Mouse (Mus musculus) liver, embryonic 14.5 days (tissue): Measurements from ENCODE around the gene Zfp37. TPM values are rescaled to one million over a fixed set of nuclear protein-coding genes. Genes with fewer than 3 reads are reported as not detected.

ENCODE experiments used
- ATAC-seq: fragments of 200-750 bp; cut with Nextera tagmentation; 2 replicates; pipeline ENCODE4 v1.8.0; 2017; ENCODE audit warnings: moderate number of reproducible peaks, mild to moderate bottlenecking, moderate library complexity; ENCODE audit not compliant: insufficient read depth
- DNase-seq, 3 experiments: peaks; one replicate each; pipeline ENCODE4 v3.0.0-alpha.2; 2012 to 2013; ENCODE audit warnings: low read depth in 3 of 3, low spot score in 3 of 3
- H3K27ac ChIP-seq: fragments of 300-500 bp; sonication (generic); 2 replicates; pipeline ENCODE4 v1.5.1; 2014; ENCODE audit warnings: moderate library complexity, mild to moderate bottlenecking, control low read depth, inconsistent platforms
- H3K27me3 ChIP-seq: fragments of 300-500 bp; sonication (generic); 2 replicates; pipeline ENCODE4 v1.6.1; 2014; ENCODE audit warnings: mild to moderate bottlenecking, low read length, moderate library complexity; ENCODE audit not compliant: control insufficient read depth, insufficient read depth
- H3K36me3 ChIP-seq: fragments of 300-500 bp; sonication (generic); replicated peaks from 2 replicates; pipeline ENCODE4 v1.6.1; 2014; ENCODE audit warnings: low read depth; ENCODE audit not compliant: control insufficient read depth, insufficient read depth
- H3K4me1 ChIP-seq, 2 experiments: fragments of 200-500 bp in 1 of 2; fragments of 300-500 bp in 1 of 2; sonication (generic) in 1 of 2; replicated peaks; 2 replicates each; pipeline ENCODE4 v1.6.1; 2012 to 2014; ENCODE audit warnings: antibody characterized with exemption in 1 of 2, inconsistent platforms in 1 of 2, low read length in 1 of 2; ENCODE audit not compliant: control insufficient read depth in 2 of 2, insufficient read depth in 2 of 2
- H3K4me2 ChIP-seq: fragments of 300-500 bp; sonication (generic); 2 replicates; pipeline ENCODE4 v1.6.1; 2014; ENCODE audit warnings: low read depth, mild to moderate bottlenecking, control low read depth, moderate library complexity
- H3K4me3 ChIP-seq, 2 experiments: fragments of 200-500 bp in 1 of 2; fragments of 300-500 bp in 1 of 2; sonication (generic) in 1 of 2; 2 replicates each; pipeline ENCODE4 v1.5.1; 2012 to 2014; ENCODE audit warnings: low read depth in 2 of 2, low read length in 2 of 2, mild to moderate bottlenecking in 2 of 2, control low read depth in 1 of 2, inconsistent platforms in 1 of 2, moderate library complexity in 1 of 2; ENCODE audit not compliant: insufficient read depth in 1 of 2
- H3K9ac ChIP-seq: fragments of 300-500 bp; sonication (generic); replicated peaks from 2 replicates; pipeline ENCODE4 v1.6.1; 2014; ENCODE audit warnings: mild to moderate bottlenecking, control low read depth, moderate library complexity
- H3K9me3 ChIP-seq: fragments of 300-500 bp; sonication (generic); 2 replicates; pipeline ENCODE4 v1.6.1; 2016; ENCODE audit warnings: low read length, mixed read lengths; ENCODE audit not compliant: control insufficient read depth
- CTCF ChIP-seq: IDR thresholded peaks from 2 replicates; pipeline ENCODE4 v1.5.1; 2016; ENCODE audit warnings: antibody characterized with exemption, low read depth, control low read depth
- EP300 ChIP-seq: IDR thresholded peaks from 2 replicates; pipeline ENCODE4 v1.6.1; 2016; ENCODE audit warnings: antibody characterized with exemption, low read depth
- WGBS: fragments of 180-500 bp; shearing (Covaris S2); extraction: QIAGEN DNeasy Blood & Tissue Kit; methylation state at CpG from one replicate; pipeline ENCODE4 v1.1.7; 2014; ENCODE audit not compliant: insufficient replicate concordance; 5-methylcytosine and 5-hydroxymethylcytosine counted together
- polyA plus RNA-seq, 2 experiments: library from polyadenylated mRNA; depleted of rRNA in 1 of 2; stranded (reverse) in 1 of 2; unstranded in 1 of 2; fragments of >200 nt; fragmentation: Nextera tagmentation in 1 of 2; extraction: Ambion mirVana in 1 of 2; gene quantifications; 2 replicates each; pipeline versions ENCODE4 v1.2.1 to v1.2.3; 2012 to 2014

Gene Zfp37
- 0.23 and 0.30 TPM in 2 replicates for polyA plus RNA-seq (2012; rRNA removed)
- 0.28 and 0.36 TPM in 2 replicates for polyA plus RNA-seq (2014; fragmentation: Nextera tagmentation; extraction: Ambion mirVana)

GRCm38 (mm10) chr4:62230769-62231168 is at the start of gene Zfp37:
TSS of gene Zfp37 (minus strand) at chr4:62231047.
- DNase-seq (no peak), ATAC-seq (no peak)
- H3K36me3 ChIP-seq = no peaks in the 10 kb centered on the region
- no peak within 1 kb of the TSS for H3K4me3 ChIP-seq
- H3K9ac ChIP-seq = no peak within 1 kb of the TSS
- no peaks in the 10 kb centered on the region for H3K9me3 ChIP-seq
- H3K27ac ChIP-seq = no peak within 1 kb of the TSS
- TF ChIP-seq EP300 = no peak
- peak; percentile 48 for TF ChIP-seq CTCF
- H3K4me1 ChIP-seq = no peaks in the 10 kb centered on the region
- no peak within 1 kb of the TSS for H3K4me2 ChIP-seq
- no peaks in the 10 kb centered on the region for H3K27me3 ChIP-seq
- WGBS = 53% methylated on average over 13 of the region's 13 CpGs

DNA sequence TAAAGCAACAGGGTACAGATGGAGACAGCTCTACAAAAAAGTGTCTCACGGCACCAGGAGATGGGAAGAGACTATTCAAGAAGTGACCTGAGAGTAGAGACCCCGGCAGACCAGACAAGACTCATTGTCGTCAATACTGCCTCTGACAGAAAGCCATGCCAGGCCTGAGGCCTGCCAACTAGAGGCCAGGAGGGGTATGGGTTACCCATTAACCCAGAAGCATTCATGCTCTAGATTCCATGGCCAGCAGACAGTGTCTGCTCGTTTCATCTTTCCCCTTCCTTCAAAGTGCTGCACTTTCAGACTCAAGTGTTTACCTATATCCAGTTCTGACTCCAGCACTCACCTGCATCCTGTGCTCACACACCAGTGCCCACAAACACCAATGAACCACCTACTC is 47.2 kb upstream of the Zfp37 start:
- Histone ChIP-seq H3K9ac (no peak overlapping the region), H3K36me3 (no peaks in the 10 kb centered on the region), H3K4me1 (peaks cover 0 to 2% of the 10 kb centered on the region in 2 experiments; a peak in 1 of 4 replicates), H3K4me3 (no peak overlapping the region), H3K4me2 (no peak overlapping the region), H3K27ac (no peak overlapping the region), H3K27me3 (no peaks in the 10 kb centered on the region), H3K9me3 (no peaks in the 10 kb centered on the region)
- WGBS = 59% methylated on average over 4 of the region's 4 CpGs
- ATAC-seq = no peak
- TF ChIP-seq EP300 = no peak
- no peak for DNase-seq

GRCm38 (mm10) chr4:62277222-62277621 is 46.4 kb upstream of the Zfp37 start:
- no peak for TF ChIP-seq EP300
- peak; percentile 42; the same call in 1 of the 2 replicates for TF ChIP-seq CTCF
- DNase-seq (no peak), ATAC-seq (no peak)
- Histone ChIP-seq H3K9me3 (no peaks in the 10 kb centered on the region), H3K27ac (no peak overlapping the region), H3K4me1 (peaks cover 0 to 2% of the 10 kb centered on the region in 2 experiments; a peak in 1 of 4 replicates), H3K4me3 (no peak overlapping the region), H3K9ac (no peak overlapping the region), H3K36me3 (no peaks in the 10 kb centered on the region), H3K4me2 (no peak overlapping the region), H3K27me3 (no peaks in the 10 kb centered on the region)
- WGBS = 35% methylated on average over 3 of the region's 3 CpGs

GRCm38 (mm10) chr4:62276642-62277041 is 45.8 kb upstream of the Zfp37 start:
- H3K4me2 ChIP-seq = no peak overlapping the region
- ATAC-seq (no peak), DNase-seq (no peak)
- no peak overlapping the region for H3K4me3 ChIP-seq
- H3K27me3 ChIP-seq = no peaks in the 10 kb centered on the region
- no peaks in the 10 kb centered on the region for H3K36me3 ChIP-seq
- no peak overlapping the region for H3K9ac ChIP-seq
- peaks cover 0 to 2% of the 10 kb centered on the region in 2 experiments; a peak in 1 of 4 replicates for H3K4me1 ChIP-seq
- TF ChIP-seq EP300 = no peak
- TF ChIP-seq CTCF = no peak
- no peaks in the 10 kb centered on the region for H3K9me3 ChIP-seq
- H3K27ac ChIP-seq = no peak overlapping the region
- WGBS = 60% methylated on average over 10 of the region's 10 CpGs

DNA sequence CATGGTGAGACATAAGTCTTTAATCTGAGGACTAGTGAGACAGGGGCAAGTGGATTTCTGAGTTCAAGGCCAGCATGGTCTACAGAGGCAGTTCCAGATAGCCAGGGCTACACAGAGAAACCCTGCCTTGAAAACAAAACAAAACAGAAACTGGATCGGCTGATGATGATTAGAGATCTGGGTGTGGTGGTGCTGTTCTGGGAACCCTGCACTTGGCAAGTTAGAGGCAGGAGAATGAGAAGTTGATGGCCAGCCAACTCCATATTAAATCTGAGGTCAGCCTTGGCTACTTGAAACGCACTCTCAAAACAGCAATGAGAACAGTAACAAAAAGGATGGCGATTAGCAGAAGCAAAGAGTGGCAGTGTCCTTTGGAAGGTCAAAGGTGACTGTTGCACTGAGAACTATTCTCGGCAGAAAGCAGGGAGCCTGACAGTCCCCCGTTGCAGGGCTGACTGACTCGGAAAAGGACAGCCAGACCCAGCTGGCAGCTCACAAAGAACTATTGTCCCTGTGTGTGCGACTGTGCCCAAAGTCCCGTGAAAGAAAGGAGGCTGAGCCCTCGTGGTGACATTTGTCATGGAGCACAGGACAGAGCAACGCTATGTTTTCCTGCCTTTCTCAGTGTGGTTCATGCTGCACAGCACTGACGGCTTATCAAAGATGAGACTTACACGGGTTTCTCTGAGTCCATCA is 44.1 kb upstream of the Zfp37 start:
- H3K4me1 ChIP-seq = peaks cover 0 to 2% of the 10 kb centered on the region in 2 experiments; a peak in 1 of 4 replicates
- H3K9me3 ChIP-seq = no peaks in the 10 kb centered on the region
- H3K36me3 ChIP-seq = no peaks in the 10 kb centered on the region
- TF ChIP-seq EP300 (no peak), CTCF (no peak)
- no peaks in the 10 kb centered on the region for H3K27me3 ChIP-seq
- ATAC-seq = no peak
- no peak for DNase-seq
- H3K4me3 ChIP-seq = no peak overlapping the region
- H3K27ac ChIP-seq = no peak overlapping the region
- 37% methylated on average over 12 of the region's 12 CpGs for WGBS
- H3K9ac ChIP-seq = no peak overlapping the region
- H3K4me2 ChIP-seq = no peak overlapping the region
